ENCODE assay signal across 8 mouse cellular contexts in genomic region chr4:123624438-123624837, GRCm38 (mm10). TPM values are rescaled to one million over a fixed set of nuclear protein-coding genes. Genes with fewer than 3 reads are reported as not detected.
DNase-seq lines count a peak whose midpoint lies in the region; ATAC-seq lines count a peak whose summit lies in the region.

No protein-coding gene starts in this region.

- H3K27ac ChIP-seq in forebrain, embryonic 12.5 days, result 0 out of 2 replicates have a peak overlapping the region, but pooled peaks have one; percentile 36
- H3K27ac ChIP-seq in forebrain, embryonic 14.5 days (ENCODE audit: low read depth, low read length), result no peak overlapping the region

- no peak overlapping the region for H3K4me3 ChIP-seq in forebrain, embryonic 12.5 days (replicated peaks)
- H3K4me3 ChIP-seq in forebrain, embryonic 14.5 days (ENCODE audit: low read depth, low read length), result no peak overlapping the region

- 0 out of 2 replicates have a peak, but pooled peaks cover 3% of the 10 kb centered on the region for H3K36me3 ChIP-seq in forebrain, embryonic 12.5 days (replicated peaks)
- H3K36me3 ChIP-seq in forebrain, embryonic 14.5 days (ENCODE audit: control insufficient read depth, insufficient read depth, low read length), result no peaks in the 10 kb centered on the region

- 8% methylated on average over 5 of the region's 5 CpGs for WGBS in forebrain, embryonic 12.5 days
- WGBS in forebrain, embryonic 14.5 days, result 15% methylated on average over 5 of the region's 5 CpGs

- peaks cover 23% of the 10 kb centered on the region for H3K4me1 ChIP-seq in forebrain, embryonic 12.5 days
- peaks cover 6% of the 10 kb centered on the region; the same call in 1 of the 2 replicates for H3K4me1 ChIP-seq in forebrain, embryonic 14.5 days (ENCODE audit: control insufficient read depth, insufficient read depth, low read length)

- no peak for ATAC-seq in forebrain, embryonic 12.5 days (ENCODE audit: low FRiP score)
- ATAC-seq in forebrain, embryonic 14.5 days, result no peak

- no peak for DNase-seq in forebrain, embryonic 14.5 days (ENCODE audit: low spot score)
- DNase-seq in embryo, embryonic 11.5 days (ENCODE audit: low read depth, low spot score), result peak; percentile 3
- peak; percentile 14 for DNase-seq in heart, postnatal 25 days (ENCODE audit: low spot score)
- DNase-seq in lung, postnatal 14 days, result peak; percentile 53
- no peak for DNase-seq in thymus, postnatal 25 days
- DNase-seq in frontal cortex, postnatal 36 days (ENCODE audit: low spot score in 2 of 2), result no peak
- no peak for DNase-seq in layer of hippocampus, adult 11-12 months (ENCODE audit: low spot score)

- no peaks in the 10 kb centered on the region for H3K27me3 ChIP-seq in forebrain, embryonic 12.5 days
- H3K27me3 ChIP-seq in forebrain, embryonic 14.5 days (replicated peaks; ENCODE audit: control insufficient read depth, insufficient read depth, low read length), result no peaks in the 10 kb centered on the region

- intact Hi-C loops in heart, postnatal 25 days (cut with DNase I), result no loop called here

- no peaks in the 10 kb centered on the region for H3K9me3 ChIP-seq in forebrain, embryonic 12.5 days
- no peaks in the 10 kb centered on the region for H3K9me3 ChIP-seq in forebrain, embryonic 14.5 days (replicated peaks; ENCODE audit: control insufficient read depth, low read length)

- H3K9ac ChIP-seq in forebrain, embryonic 12.5 days, result no peak overlapping the region
- no peak overlapping the region for H3K9ac ChIP-seq in forebrain, embryonic 14.5 days (ENCODE audit: low read length)

- H3K4me2 ChIP-seq in forebrain, embryonic 12.5 days, result no peak overlapping the region
- no peak overlapping the region for H3K4me2 ChIP-seq in forebrain, embryonic 14.5 days (ENCODE audit: low read length)

RNA-seq across cellular contexts. Expression of gene Macf1, which starts 59.7 kb away (rescaled TPM):
- polyA plus RNA-seq in forebrain, embryonic 12.5 days (2016; fragmentation: Nextera tagmentation; extraction: Ambion mirVana), result 75.6 and 77.9 TPM in 2 replicates
- 76.5 and 101 TPM in 2 replicates for polyA plus RNA-seq in forebrain, embryonic 14.5 days (2014; fragmentation: Nextera tagmentation; extraction: Ambion mirVana)
- total RNA-seq in heart, postnatal 25 days (2021), result 100 to 1,000 TPM; 230 to 254 TPM

Comparison
In these comparisons a context has a peak if more than half of its experiments do, and no peak if none do; other contexts are left out.
1. DNase-seq: peak in embryo, embryonic 11.5 days (single experiment), heart, postnatal 25 days (single experiment) and lung, postnatal 14 days (single experiment); none in forebrain, embryonic 14.5 days (single experiment), thymus, postnatal 25 days (single experiment), frontal cortex, postnatal 36 days (0 of 2) and layer of hippocampus, adult 11-12 months (single experiment).